In genomic region chr12:41024512-41024911, GRCm38 (mm10) we compare ENCODE assay signal across 8 mouse cellular contexts. TPM values are rescaled to one million over a fixed set of nuclear protein-coding genes. Genes with fewer than 3 reads are reported as not detected.
DNase-seq lines count a peak whose midpoint lies in the region; ATAC-seq and TF ChIP-seq lines count a peak whose summit lies in the region.

No protein-coding gene starts in this region.

- peak overlapping the region; percentile 89 for H3K9ac ChIP-seq in neural tube, embryonic 13.5 days

- no peaks in the 10 kb centered on the region for H3K36me3 ChIP-seq in embryonic facial prominence, embryonic 10.5 days (replicated peaks)
- H3K36me3 ChIP-seq in neural tube, embryonic 13.5 days, result no peaks in the 10 kb centered on the region

- peak overlapping the region; percentile 76 for H3K4me2 ChIP-seq in neural tube, embryonic 13.5 days

- H3K27ac ChIP-seq in layer of hippocampus, adult 2 months, result peak overlapping the region; percentile 91
- peak overlapping the region; percentile 89 for H3K27ac ChIP-seq in embryonic facial prominence, embryonic 10.5 days (replicated peaks)
- H3K27ac ChIP-seq in neural tube, embryonic 13.5 days (replicated peaks), result peak overlapping the region; percentile 75

- H3K4me1 ChIP-seq in embryonic facial prominence, embryonic 10.5 days, result peaks cover 7% of the 10 kb centered on the region; the same call in 1 of the 2 replicates
- peaks cover 7% of the 10 kb centered on the region; the same call in 1 of the 2 replicates for H3K4me1 ChIP-seq in neural tube, embryonic 13.5 days (replicated peaks)

- no peaks in the 10 kb centered on the region for H3K9me3 ChIP-seq in embryonic facial prominence, embryonic 10.5 days
- no peaks in the 10 kb centered on the region for H3K9me3 ChIP-seq in neural tube, embryonic 13.5 days

- DNase-seq in layer of hippocampus, adult 2 months (ENCODE audit: low spot score in 2 of 2), result no peak
- no peak for DNase-seq in layer of hippocampus, adult 18-20 months (ENCODE audit: low spot score in 2 of 2)
- no peak for DNase-seq in embryonic facial prominence, embryonic 10.5 days (ENCODE audit: low spot score)
- no peak for DNase-seq in thymus, postnatal 36 days
- DNase-seq in c-Kit-positive CD71-positive TER-119-positive erythroid progenitor cells, embryonic 14.5 days (ENCODE audit: low spot score), result no peak
- DNase-seq in gastrocnemius, postnatal 4 days (ENCODE audit: low spot score in 2 of 2), result no peak

- peak; percentile 0 for ATAC-seq in inflammation-experienced regulatory T-cells, adult 6 months
- no peak for ATAC-seq in neural tube, embryonic 13.5 days (ENCODE audit: low read depth)

- H3K4me3 ChIP-seq in layer of hippocampus, adult 2 months, result peak overlapping the region; percentile 74
- H3K4me3 ChIP-seq in embryonic facial prominence, embryonic 10.5 days, result peak overlapping the region; percentile 79
- peak overlapping the region; percentile 71 for H3K4me3 ChIP-seq in neural tube, embryonic 13.5 days

- no peak for TF ChIP-seq CTCF in layer of hippocampus, adult 2 months (conservative IDR thresholded peaks at IDR 0.05)

- no peaks in the 10 kb centered on the region for H3K27me3 ChIP-seq in embryonic facial prominence, embryonic 10.5 days (replicated peaks; ENCODE audit: low read depth, poor library complexity, severe bottlenecking)
- no peaks in the 10 kb centered on the region for H3K27me3 ChIP-seq in neural tube, embryonic 13.5 days

- WGBS in embryonic facial prominence, embryonic 10.5 days, result 18% methylated on average over 9 of the region's 9 CpGs
- WGBS in neural tube, embryonic 13.5 days, result 23% methylated on average over 9 of the region's 9 CpGs

RNA-seq across cellular contexts. Expression of gene Immp2l, which starts 0.6 kb away (rescaled TPM):
- 10 to 100 TPM in 1 of 2 experiments, 1 to 10 TPM in 1; 6.9 to 15.1 TPM for total RNA-seq in layer of hippocampus, adult 2 months (2021)
- 1 to 10 TPM; 6.8 to 8.6 TPM for total RNA-seq in layer of hippocampus, adult 18-20 months (2021)
- 10.7 and 14.2 TPM in 2 replicates for polyA plus RNA-seq in embryonic facial prominence, embryonic 10.5 days (2016; fragmentation: Nextera tagmentation; extraction: Ambion mirVana)
- 10 to 100 TPM in 2 of 3 experiments, 1 to 10 TPM in 1; 4.5 to 51.5 (median 30.9) TPM for polyA plus RNA-seq in inflammation-experienced regulatory T-cells, adult 6 months (2017; shearing (Covaris generic))
- 8.5 and 9.2 TPM in 2 replicates for polyA plus RNA-seq in neural tube, embryonic 13.5 days (2015; fragmentation: Nextera tagmentation; extraction: Ambion mirVana)
- total RNA-seq in gastrocnemius, postnatal 4 days (2021), result 10 to 100 TPM in 1 of 2 experiments, 1 to 10 TPM in 1; 8.1 to 11.5 TPM
